Mouse (Mus musculus) lung, adult 2 months (tissue): Measurements from ENCODE around the gene Gm10436.

Experiments used
- CTCF ChIP-seq: fragments of 200-500 bp; IDR thresholded peaks from 2 replicates; pipeline ENCODE4 v1.5.1; 2011; ENCODE audit warnings: mild to moderate bottlenecking, low read length, control low read depth; ENCODE audit not compliant: insufficient read depth
- POLR2A ChIP-seq: fragments of 200-500 bp; IDR thresholded peaks from 2 replicates; pipeline ENCODE4 v1.6.1; 2011; ENCODE audit warnings: low read depth, mild to moderate bottlenecking, control low read depth, low read length, borderline replicate concordance; ENCODE audit errors: extremely low read depth

GRCm38 (mm10) chr12:88202856-88203255 lies 20.9 kb upstream of the Gm10436 start:
- TF ChIP-seq CTCF: no peak
- no peak for TF ChIP-seq POLR2A
